ENCODE assay signal across 23 mouse cellular contexts in the genomic region with DNA sequence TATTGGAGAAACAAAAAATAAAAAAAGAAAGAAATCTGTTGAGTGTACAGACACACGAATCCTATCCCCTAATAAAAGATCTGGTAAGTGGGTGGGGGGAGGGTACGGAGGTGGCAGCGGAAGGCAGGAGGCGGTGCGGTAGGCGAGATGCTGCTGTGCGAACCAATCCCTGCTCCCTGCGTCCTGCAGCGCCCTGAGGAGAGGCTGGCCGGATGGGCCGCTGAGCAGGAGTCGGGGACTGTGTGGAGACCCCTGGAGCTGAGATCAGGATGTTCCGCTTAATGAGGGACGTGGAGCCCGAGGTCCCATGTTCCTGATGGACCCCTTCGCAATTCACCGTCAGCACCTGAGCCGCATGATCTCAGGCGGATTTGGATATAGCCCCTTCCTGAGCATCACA. TPM values are rescaled to one million over a fixed set of nuclear protein-coding genes. Genes with fewer than 3 reads are reported as not detected.
DNase-seq lines count a peak whose midpoint lies in the region; ATAC-seq and TF ChIP-seq lines count a peak whose summit lies in the region.
"Had no signal": no experiment of that assay in that cellular context is flagged by ENCODE, and none has a peak within 500 bp of the region (broad histone marks: within the 10 kb centered on the region; RNA-seq: fewer than 3 reads in every experiment).

No protein-coding gene starts in this region.

- H3K27me3 ChIP-seq in heart, embryonic 10.5 days (ENCODE audit: insufficient read depth, poor library complexity, severe bottlenecking) = no peaks in the 10 kb centered on the region
- no peaks in the 10 kb centered on the region for H3K27me3 ChIP-seq in neural tube, embryonic 11.5 days (ENCODE audit: control insufficient read depth, insufficient read depth, low read length)
- H3K27me3 ChIP-seq in ES-Bruce4 (ENCODE audit: control insufficient read depth, insufficient read depth, low read length, poor library complexity, severe bottlenecking) = no peaks in the 10 kb centered on the region
- H3K27me3 ChIP-seq: heart, embryonic 15.5 days; hindbrain, embryonic 13.5 days; midbrain, embryonic 13.5 days; stomach, embryonic 15.5 days had no signal

- TF ChIP-seq POLR2A in ES-Bruce4 (IDR thresholded peaks at IDR 0.05; ENCODE audit: insufficient read depth, low read length) = peak; percentile 78

- TF ChIP-seq CTCF in ES-Bruce4 (IDR thresholded peaks at IDR 0.05; ENCODE audit: low read depth, low read length) = no peak

- intact Hi-C loops in left cerebral cortex, postnatal 25 days (cut with DNase I) = loop anchor here (5.0 kb wide), 1 partner anchor 38 kb away; no protein-coding TSS in a partner anchor

- H3K4me1 ChIP-seq in heart, embryonic 10.5 days = no peaks in the 10 kb centered on the region
- no peaks in the 10 kb centered on the region for H3K4me1 ChIP-seq in neural tube, embryonic 11.5 days (ENCODE audit: control insufficient read depth, insufficient read depth, low read length)
- peaks cover 2% of the 10 kb centered on the region for H3K4me1 ChIP-seq in ES-Bruce4 (ENCODE audit: control insufficient read depth, insufficient read depth, low read length)
- H3K4me1 ChIP-seq: embryonic facial prominence, embryonic 10.5 days; heart, embryonic 15.5 days; hindbrain, embryonic 13.5 days; midbrain, embryonic 13.5 days; stomach, embryonic 15.5 days had no signal

- H3K9ac ChIP-seq in neural tube, embryonic 11.5 days (ENCODE audit: low read length) = no peak overlapping the region
- H3K9ac ChIP-seq in ES-Bruce4 (ENCODE audit: low read depth, poor library complexity, severe bottlenecking) = peak overlapping the region; percentile 7; the same call in 1 of the 2 replicates
- H3K9ac ChIP-seq: heart, embryonic 15.5 days; hindbrain, embryonic 13.5 days; midbrain, embryonic 13.5 days; stomach, embryonic 15.5 days had no signal

- 24% methylated on average over 19 of the region's 19 CpGs for WGBS in heart, embryonic 10.5 days
- WGBS in neural tube, embryonic 11.5 days = 21% methylated on average over 19 of the region's 19 CpGs

- no peak overlapping the region for H3K27ac ChIP-seq in heart, embryonic 10.5 days
- no peak overlapping the region for H3K27ac ChIP-seq in neural tube, embryonic 11.5 days (ENCODE audit: low read depth, low read length)
- H3K27ac ChIP-seq in ES-Bruce4 (ENCODE audit: insufficient read depth, low read length) = no peak overlapping the region
- H3K27ac ChIP-seq: embryonic facial prominence, embryonic 10.5 days; heart, embryonic 15.5 days; hindbrain, embryonic 13.5 days; kidney, postnatal 0 days; left cerebral cortex, adult 2 months; midbrain, embryonic 13.5 days; stomach, embryonic 15.5 days had no signal

- no peak for ATAC-seq in neural tube, embryonic 11.5 days (ENCODE audit: insufficient read depth, low FRiP score, low TSS enrichment)
- ATAC-seq in CD4-positive, CD25-positive, alpha-beta regulatory T cell, adult 4 months = no peak
- ATAC-seq: activated CD4-positive, CD25-positive, alpha-beta regulatory T cell, adult 4 months; midbrain, embryonic 13.5 days had no signal

- peaks cover 26% of the 10 kb centered on the region for H3K36me3 ChIP-seq in heart, embryonic 10.5 days
- H3K36me3 ChIP-seq in neural tube, embryonic 11.5 days (ENCODE audit: control insufficient read depth, insufficient read depth, low read length) = no peaks in the 10 kb centered on the region
- H3K36me3 ChIP-seq in ES-Bruce4 (ENCODE audit: control insufficient read depth, insufficient read depth, low read length, poor library complexity, severe bottlenecking) = no peaks in the 10 kb centered on the region
- H3K36me3 ChIP-seq: stomach, embryonic 15.5 days had no signal

- peak overlapping the region; percentile 18; the same call in 1 of the 2 replicates for H3K4me3 ChIP-seq in heart, embryonic 10.5 days
- no peak overlapping the region for H3K4me3 ChIP-seq in neural tube, embryonic 11.5 days (ENCODE audit: low read depth, low read length)
- H3K4me3 ChIP-seq in ES-Bruce4 (ENCODE audit: low read depth, low read length) = peak overlapping the region; percentile 69
- H3K4me3 ChIP-seq: embryonic facial prominence, embryonic 10.5 days; heart, embryonic 15.5 days; hindbrain, embryonic 13.5 days; left cerebral cortex, adult 2 months; midbrain, embryonic 13.5 days; stomach, embryonic 15.5 days had no signal

- no peak overlapping the region for H3K4me2 ChIP-seq in neural tube, embryonic 11.5 days (ENCODE audit: low read depth)
- H3K4me2 ChIP-seq: heart, embryonic 15.5 days; hindbrain, embryonic 13.5 days; midbrain, embryonic 13.5 days; stomach, embryonic 15.5 days had no signal

- no peak for DNase-seq in heart, embryonic 10.5 days (ENCODE audit: low spot score)
- no peak for DNase-seq in heart, adult 9 months (ENCODE audit: low spot score in 2 of 2)
- peak; percentile 10 for DNase-seq in neural tube, embryonic 11.5 days (ENCODE audit: low spot score)
- DNase-seq in neural tube, embryonic 10.5 days (ENCODE audit: extremely low spot score, low spot score) = no peak
- DNase-seq in ZHBTc4 (ENCODE audit: low read depth, low spot score) = peak; percentile 69
- DNase-seq in left cerebral cortex, postnatal 25 days (ENCODE audit: low spot score in 2 of 2) = no peak
- DNase-seq: adrenal gland, adult 8-10 months; B cell, adult 2 months; cerebellum, adult 8-10 months; heart, postnatal 36 days; kidney, adult 11 months; lung, postnatal 4 days; thymus, adult 2 months had no signal

- peaks cover 16% of the 10 kb centered on the region for H3K9me3 ChIP-seq in heart, embryonic 10.5 days
- peaks cover 6% of the 10 kb centered on the region for H3K9me3 ChIP-seq in neural tube, embryonic 11.5 days (ENCODE audit: control insufficient read depth, low read length)
- H3K9me3 ChIP-seq in ES-Bruce4 (replicated peaks; ENCODE audit: control insufficient read depth, insufficient read depth, low read length, poor library complexity, severe bottlenecking) = no peaks in the 10 kb centered on the region

- TF ChIP-seq EP300 in ES-Bruce4 (IDR thresholded peaks at IDR 0.05; ENCODE audit: insufficient read depth, low read depth, low read length) = no peak

RNA-seq across cellular contexts. Expression of gene Ftl1-ps1, which starts 40.4 kb away (rescaled TPM):
- polyA plus RNA-seq in heart, embryonic 10.5 days (2016; fragmentation: Nextera tagmentation; extraction: Ambion mirVana) = 70.1 and 76.2 TPM in 2 replicates
- 72.9 and 74.4 TPM in 2 replicates for polyA plus RNA-seq in neural tube, embryonic 11.5 days (2014; fragmentation: Nextera tagmentation; extraction: Ambion mirVana)
- 599 and 638 TPM in 2 replicates for polyA plus RNA-seq in ES-Bruce4 (2011; ENCODE audit: insufficient read depth, insufficient read length, low read depth, missing spikeins)
- 100 to 1,000 TPM; 184 to 192 TPM for total RNA-seq in left cerebral cortex, postnatal 25 days (2021)
- 10 to 100 TPM; 66.1 to 95.0 TPM for polyA plus RNA-seq in CD4-positive, CD25-positive, alpha-beta regulatory T cell, adult 4 months (2017; shearing (Covaris generic))

RNA-seq across cellular contexts. Expression of gene Zfp72, which starts 49.3 kb away (rescaled TPM):
- 3.1 and 3.9 TPM in 2 replicates for polyA plus RNA-seq in heart, embryonic 10.5 days (2016; fragmentation: Nextera tagmentation; extraction: Ambion mirVana)
- polyA plus RNA-seq in neural tube, embryonic 11.5 days (2014; fragmentation: Nextera tagmentation; extraction: Ambion mirVana) = 4.0 and 5.8 TPM in 2 replicates
- 4.9 and 5.9 TPM in 2 replicates for polyA plus RNA-seq in ES-Bruce4 (2011; ENCODE audit: insufficient read depth, insufficient read length, low read depth, missing spikeins)
- total RNA-seq in left cerebral cortex, postnatal 25 days (2021) = 1 to 10 TPM; 4.1 to 4.5 TPM
- 1 to 10 TPM; 2.0 to 2.4 TPM for polyA plus RNA-seq in CD4-positive, CD25-positive, alpha-beta regulatory T cell, adult 4 months (2017; shearing (Covaris generic))

RNA-seq across cellular contexts. Expression of gene Zfp825, which starts 53.9 kb away (rescaled TPM):
- 15.4 and 19.1 TPM in 2 replicates for polyA plus RNA-seq in heart, embryonic 10.5 days (2016; fragmentation: Nextera tagmentation; extraction: Ambion mirVana)
- 18.5 and 22.6 TPM in 2 replicates for polyA plus RNA-seq in neural tube, embryonic 11.5 days (2014; fragmentation: Nextera tagmentation; extraction: Ambion mirVana)
- polyA plus RNA-seq in ES-Bruce4 (2011; ENCODE audit: insufficient read depth, insufficient read length, low read depth, missing spikeins) = 18.7 and 24.5 TPM in 2 replicates
- 1 to 10 TPM; 7.0 to 7.1 TPM for total RNA-seq in left cerebral cortex, postnatal 25 days (2021)
- polyA plus RNA-seq in CD4-positive, CD25-positive, alpha-beta regulatory T cell, adult 4 months (2017; shearing (Covaris generic)) = 10 to 100 TPM; 24.1 to 25.2 TPM

Comparison
In these comparisons a context has a peak if more than half of its experiments do, and no peak if none do; other contexts are left out.
1. DNase-seq: peak in neural tube, embryonic 11.5 days (single experiment) and ZHBTc4 (single experiment); none in heart, embryonic 10.5 days (single experiment), heart, adult 9 months (0 of 2), neural tube, embryonic 10.5 days (single experiment) and left cerebral cortex, postnatal 25 days (0 of 2).